Mouse (Mus musculus) cerebellum, adult 18-20 months (tissue): Measurements from ENCODE around the gene Nek7.

ENCODE experiments used
- DNase-seq, 2 experiments: peaks; one replicate each; pipeline ENCODE4 v3.0.0; 2021

Nek7 gene

GRCm38 (mm10) chr1:138507446-138508043 is 112.4 kb downstream of the Nek7 start:
- DNase-seq: no peak

- no peak for DNase-seq
Measured at GRCm38 (mm10) chr1:138507014-138507413, 112.9 kb downstream of the Nek7 start.

- DNase-seq: no peak
Measured at GRCm38 (mm10) chr1:138504228-138504627, 115.7 kb downstream of the Nek7 start.

- no peak for DNase-seq
Measured at GRCm38 (mm10) chr1:138500691-138501090, 119.2 kb downstream of the Nek7 start.

- DNase-seq: no peak
Measured at GRCm38 (mm10) chr1:138500155-138500554, 119.8 kb downstream of the Nek7 start.

GRCm38 (mm10) chr1:138499461-138499860 is 120.5 kb downstream of the Nek7 start:
- DNase-seq: no peak

- DNase-seq: no peak
Measured at GRCm38 (mm10) chr1:138491382-138492097, 128.4 kb downstream of the Nek7 start.

GRCm38 (mm10) chr1:138487569-138487968 is 132.4 kb downstream of the Nek7 start:
- DNase-seq: no peak

- DNase-seq: no peak
Measured at GRCm38 (mm10) chr1:138480694-138481093, 139.2 kb downstream of the Nek7 start.

GRCm38 (mm10) chr1:138465352-138465751 is 154.6 kb downstream of the Nek7 start:
- DNase-seq: no peak

GRCm38 (mm10) chr1:138461425-138461824 is 158.5 kb downstream of the Nek7 start:
- no peak for DNase-seq

- DNase-seq: no peak
Measured at GRCm38 (mm10) chr1:138449476-138449851, 170.5 kb downstream of the Nek7 start.

GRCm38 (mm10) chr1:138448635-138449475 is 171.1 kb downstream of the Nek7 start:
- no peak for DNase-seq

- no peak for DNase-seq
Measured at GRCm38 (mm10) chr1:138446846-138447245, 173.1 kb downstream of the Nek7 start.
